In genomic region chr5:23893864-23894771, GRCm38 (mm10) we compare ENCODE assay signal across 9 mouse cellular contexts. TPM values are rescaled to one million over a fixed set of nuclear protein-coding genes. Genes with fewer than 3 reads are reported as not detected.
DNase-seq lines count a peak whose midpoint lies in the region; ATAC-seq and TF ChIP-seq lines count a peak whose summit lies in the region.
"Had no signal": no experiment of that assay in that cellular context is flagged by ENCODE, and none has a peak within 500 bp of the region (broad histone marks: within the 10 kb centered on the region; RNA-seq: fewer than 3 reads in every experiment).

No protein-coding gene starts in this region.

- H3K27me3 ChIP-seq in CH12.LX (replicated peaks): no peaks in the 10 kb centered on the region
- no peaks in the 10 kb centered on the region for H3K27me3 ChIP-seq in intestine, embryonic 16.5 days (replicated peaks; ENCODE audit: control insufficient read depth, insufficient read depth, low read length)
- H3K27me3 ChIP-seq in hindbrain, embryonic 12.5 days: no peaks in the 10 kb centered on the region
- H3K27me3 ChIP-seq: limb, embryonic 15.5 days had no signal

- TF ChIP-seq EP300 in CH12.LX (IDR thresholded peaks at IDR 0.05; ENCODE audit: low read length): peak; percentile 83

- H3K36me3 ChIP-seq in CH12.LX (replicated peaks in 1 of 2; ENCODE audit: control insufficient read depth in 1 of 2, insufficient read depth in 1 of 2, low read length in 1 of 2): no peaks in the 10 kb centered on the region
- H3K36me3 ChIP-seq in intestine, embryonic 16.5 days (ENCODE audit: control insufficient read depth, insufficient read depth, low read length): no peaks in the 10 kb centered on the region
- H3K36me3 ChIP-seq in hindbrain, embryonic 12.5 days: no peaks in the 10 kb centered on the region
- H3K36me3 ChIP-seq: limb, embryonic 15.5 days had no signal

- H3K4me2 ChIP-seq in CH12.LX (ENCODE audit: insufficient read depth, low read depth, poor library complexity, severe bottlenecking): peak overlapping the region; percentile 68
- H3K4me2 ChIP-seq in intestine, embryonic 16.5 days (ENCODE audit: low read depth, low read length): no peak overlapping the region
- no peak overlapping the region for H3K4me2 ChIP-seq in hindbrain, embryonic 12.5 days (replicated peaks)
- H3K4me2 ChIP-seq: limb, embryonic 15.5 days had no signal

- no peak; the same call in 1 of the 2 replicates for TF ChIP-seq RAD21 in CH12.LX (IDR thresholded peaks at IDR 0.05; ENCODE audit: low read depth, low read length)

- peak overlapping the region in 2 of 3 experiments; percentile 17 to 20 for H3K4me3 ChIP-seq in CH12.LX (replicated peaks in 1 of 3; ENCODE audit: low read depth in 2 of 3, low read length in 2 of 3, poor library complexity in 1 of 3)
- H3K4me3 ChIP-seq in intestine, embryonic 16.5 days (ENCODE audit: low read length): no peak overlapping the region
- no peak overlapping the region for H3K4me3 ChIP-seq in hindbrain, embryonic 12.5 days
- H3K4me3 ChIP-seq: limb, embryonic 15.5 days had no signal

- in situ Hi-C loops in CH12.LX (cut with MboI; ENCODE audit: low pct_ligation_motif_present, low pct_unique_long_range_greater_than_20kb, low sequenced_read_pairs): loop anchor here (25.0 kb wide), 1 partner anchor 368 kb away; no protein-coding TSS in a partner anchor

- dilution Hi-C loops in CH12.LX (cut with MboI; ENCODE audit: extremely low pct_ligation_motif_present, extremely low pct_unique_long_range_greater_than_20kb, low sequenced_read_pairs): no loop called here

- H3K9me3 ChIP-seq in CH12.LX (replicated peaks; ENCODE audit: low read length): peaks cover 3% of the 10 kb centered on the region
- H3K9me3 ChIP-seq in intestine, embryonic 16.5 days (ENCODE audit: control insufficient read depth, low read length): no peaks in the 10 kb centered on the region
- no peaks in the 10 kb centered on the region for H3K9me3 ChIP-seq in hindbrain, embryonic 12.5 days (replicated peaks)
- H3K9me3 ChIP-seq: limb, embryonic 15.5 days had no signal

- WGBS in intestine, embryonic 16.5 days: 67% methylated on average over 11 of the region's 11 CpGs
- 82% methylated on average over 11 of the region's 11 CpGs for WGBS in hindbrain, embryonic 12.5 days

- no peaks in the 10 kb centered on the region for H3K79me2 ChIP-seq in CH12.LX (replicated peaks; ENCODE audit: control insufficient read depth, extremely low read depth, insufficient read depth, poor library complexity, severe bottlenecking)

- peaks cover 30 to 49% of the 10 kb centered on the region in 2 experiments for H3K4me1 ChIP-seq in CH12.LX (ENCODE audit: control insufficient read depth in 1 of 2, insufficient read depth in 2 of 2)
- H3K4me1 ChIP-seq in intestine, embryonic 16.5 days (ENCODE audit: control insufficient read depth, insufficient read depth, low read length): no peaks in the 10 kb centered on the region
- H3K4me1 ChIP-seq in hindbrain, embryonic 12.5 days: no peaks in the 10 kb centered on the region
- H3K4me1 ChIP-seq: limb, embryonic 15.5 days had no signal

- H3K9ac ChIP-seq in CH12.LX (ENCODE audit: insufficient read depth, low read depth): peak overlapping the region; percentile 46
- H3K9ac ChIP-seq in intestine, embryonic 16.5 days (ENCODE audit: low read depth, low read length): no peak overlapping the region
- H3K9ac ChIP-seq in hindbrain, embryonic 12.5 days: no peak overlapping the region
- H3K9ac ChIP-seq: limb, embryonic 15.5 days had no signal

- peak; percentile 94 for ATAC-seq in common myeloid progenitor, adult 5-6 weeks (replicated peaks; ENCODE audit: low read depth, poor library complexity, severe bottlenecking)
- no peak for ATAC-seq in intestine, embryonic 16.5 days
- ATAC-seq in hindbrain, embryonic 12.5 days (ENCODE audit: low FRiP score): no peak

- TF ChIP-seq CTCF in CH12.LX (conservative IDR thresholded peaks at IDR 0.05 in 1 of 2, IDR thresholded peaks at IDR 0.05 in 1 of 2; ENCODE audit: low read depth in 2 of 2, low read length in 2 of 2): no peak

- peak overlapping the region; percentile 86 for H3K27ac ChIP-seq in CH12.LX (ENCODE audit: insufficient read depth, low read depth)
- no peak overlapping the region for H3K27ac ChIP-seq in intestine, embryonic 16.5 days (ENCODE audit: low read length)
- no peak overlapping the region for H3K27ac ChIP-seq in hindbrain, embryonic 12.5 days
- H3K27ac ChIP-seq: limb, embryonic 15.5 days had no signal

- no peak for TF ChIP-seq POLR2A in CH12.LX (IDR thresholded peaks at IDR 0.05; ENCODE audit: low read depth, low read length)

- peak; percentile 41 for DNase-seq in adrenal gland, adult 2 months
- DNase-seq in adrenal gland, adult 18-20 months (ENCODE audit: low spot score in 2 of 2): no peak
- DNase-seq in CH12.LX (ENCODE audit: extremely low read depth): peak; percentile 85
- DNase-seq in kidney, postnatal 4 days: peak; percentile 41 to 61
- DNase-seq in lung, postnatal 4 days: peak; percentile 56

TF ChIP-seq in CH12.LX, 34 proteins besides CTCF, POLR2A, EP300 and RAD21:
- TF ChIP-seq UBTF (IDR thresholded peaks at IDR 0.05; ENCODE audit: low read depth, low read length): no peak
- peak; percentile 68; the same call in 1 of the 2 replicates for TF ChIP-seq TBP (conservative IDR thresholded peaks at IDR 0.05; ENCODE audit: low read depth, low read length)
- no peak for TF ChIP-seq USF1 (IDR thresholded peaks at IDR 0.05; ENCODE audit: low read depth, low read length)
- TF ChIP-seq MAFK (IDR thresholded peaks at IDR 0.05; ENCODE audit: insufficient replicate concordance, low read length): no peak
- no peak for TF ChIP-seq PAX5 (IDR thresholded peaks at IDR 0.05; ENCODE audit: low read length)
- no peak for TF ChIP-seq ZMIZ1 (IDR thresholded peaks at IDR 0.05; ENCODE audit: low read depth, low read length)
- no peak for TF ChIP-seq ZC3H11A (IDR thresholded peaks at IDR 0.05; ENCODE audit: low read depth, low read length)
- TF ChIP-seq BHLHE40 (IDR thresholded peaks at IDR 0.05; ENCODE audit: low read depth, low read length): peak; percentile 80
- 0 out of 2 replicates have a peak, but pooled peaks have one; percentile 11 for TF ChIP-seq MYC (IDR thresholded peaks at IDR 0.05; ENCODE audit: low read depth, low read length)
- peak; percentile 66; the same call in 1 of the 2 replicates for TF ChIP-seq ELF1 (IDR thresholded peaks at IDR 0.05; ENCODE audit: low read depth, low read length)
- TF ChIP-seq ETS1 (conservative IDR thresholded peaks at IDR 0.05; ENCODE audit: low read depth, low read length): peak; percentile 95
- 0 out of 2 replicates have a peak, but pooled peaks have one; percentile 29 for TF ChIP-seq MXI1 (IDR thresholded peaks at IDR 0.05; ENCODE audit: low read depth, low read length)
- TF ChIP-seq MEF2A (IDR thresholded peaks at IDR 0.05; ENCODE audit: borderline replicate concordance, low read depth, low read length): peak; percentile 79
- no peak for TF ChIP-seq ZKSCAN1 (IDR thresholded peaks at IDR 0.05; ENCODE audit: borderline replicate concordance, low read depth, low read length)
- TF ChIP-seq RCOR1 (conservative IDR thresholded peaks at IDR 0.05; ENCODE audit: low read depth, low read length): 0 out of 2 replicates have a peak, but pooled peaks have one; percentile 64
- 0 out of 2 replicates have a peak, but pooled peaks have one; percentile 18 for TF ChIP-seq NELFE (IDR thresholded peaks at IDR 0.05; ENCODE audit: low read depth, low read length)
- TF ChIP-seq MAZ (IDR thresholded peaks at IDR 0.05; ENCODE audit: low read depth, low read length): peak; percentile 75; the same call in 1 of the 2 replicates
- TF ChIP-seq CHD1 (IDR thresholded peaks at IDR 0.05; ENCODE audit: low read depth, low read length): no peak
- no peak for TF ChIP-seq E2F4 (IDR thresholded peaks at IDR 0.05; ENCODE audit: insufficient replicate concordance, low read depth, low read length)
- TF ChIP-seq HCFC1 (IDR thresholded peaks at IDR 0.05; ENCODE audit: low read depth, low read length): 0 out of 2 replicates have a peak, but pooled peaks have one; percentile 30
- TF ChIP-seq MAX (IDR thresholded peaks at IDR 0.05; ENCODE audit: low read length): no peak
- TF ChIP-seq JUN (IDR thresholded peaks at IDR 0.05; ENCODE audit: insufficient read depth, low read depth, low read length): peak; percentile 39
- TF ChIP-seq CHD2 (IDR thresholded peaks at IDR 0.05; ENCODE audit: low read length): peak; percentile 42; the same call in 1 of the 2 replicates
- peak; percentile 67 for TF ChIP-seq TCF12 (IDR thresholded peaks at IDR 0.05; ENCODE audit: low read depth, low read length)
- TF ChIP-seq SMC3 (IDR thresholded peaks at IDR 0.05; ENCODE audit: low read depth, low read length): no peak; the same call in 1 of the 2 replicates
- peak; percentile 88 for TF ChIP-seq IRF4 (IDR thresholded peaks at IDR 0.05; ENCODE audit: low read depth, low read length)
- peak; percentile 25; the same call in 1 of the 2 replicates for TF ChIP-seq SIN3A (IDR thresholded peaks at IDR 0.05; ENCODE audit: low read length)
- no peak for TF ChIP-seq USF2 (conservative IDR thresholded peaks at IDR 0.05; ENCODE audit: low read depth, low read length)
- TF ChIP-seq JUND (conservative IDR thresholded peaks at IDR 0.05; ENCODE audit: low read depth, low read length): peak; percentile 62; the same call in 1 of the 2 replicates

RNA-seq across cellular contexts. Expression of gene Tomm7, which starts 50.2 kb away (rescaled TPM):
- total RNA-seq in adrenal gland, adult 2 months (2021): 100 to 1,000 TPM in 1 of 2 experiments, 10 to 100 TPM in 1; 79.5 to 136 TPM
- 10.2 and 15.8 TPM in 2 replicates for polyA plus RNA-seq in adrenal gland, adult 2 months (2012; rRNA removed)
- total RNA-seq in adrenal gland, adult 18-20 months (2021): 100 to 1,000 TPM; 119 to 133 TPM
- total RNA-seq in CH12.LX (2012; rRNA removed) (184 and 201 TPM in 2 replicates), CH12.LX (2014; rRNA removed) (142 and 146 TPM in 2 replicates)
- 133 and 162 TPM in 2 replicates for polyA plus RNA-seq in CH12.LX (2012; ENCODE audit: insufficient read length, low read depth)
- total RNA-seq in common myeloid progenitor, adult 5-6 weeks (2017): 229 and 298 TPM in 2 replicates
- 119 and 123 TPM in 2 replicates for polyA plus RNA-seq in intestine, embryonic 16.5 days (2015; fragmentation: Nextera tagmentation; extraction: Ambion mirVana)
- polyA plus RNA-seq in hindbrain, embryonic 12.5 days (2016; fragmentation: Nextera tagmentation; extraction: Ambion mirVana): 91.8 and 104 TPM in 2 replicates

Comparison
In these comparisons a context has a peak if more than half of its experiments do, and no peak if none do; other contexts are left out.
1. DNase-seq: peak in adrenal gland, adult 2 months (single experiment), CH12.LX (single experiment), kidney, postnatal 4 days (2 of 2) and lung, postnatal 4 days (2 of 2); none in adrenal gland, adult 18-20 months (0 of 2).
2. H3K4me3 ChIP-seq: peak in CH12.LX (2 of 3); none in intestine, embryonic 16.5 days (single experiment) and hindbrain, embryonic 12.5 days (single experiment).